Mouse (Mus musculus) liver, postnatal 0 days (tissue): ENCODE results near the gene Spata19. TPM values are rescaled to one million over a fixed set of nuclear protein-coding genes. Genes with fewer than 3 reads are reported as not detected.

ENCODE experiments used
- ATAC-seq: fragments of 200-750 bp; cut with Nextera tagmentation; 2 replicates; pipeline ENCODE4 v1.8.0; 2017; ENCODE audit warnings: mild to moderate bottlenecking, moderate library complexity
- DNase-seq: peaks from one replicate; pipeline ENCODE4 v3.0.0-alpha.2; 2016
- H3K27ac ChIP-seq: fragments of 300-500 bp; sonication (generic); 2 replicates; pipeline ENCODE4 v1.5.1; 2014; ENCODE audit warnings: antibody characterized with exemption, moderate library complexity, mild to moderate bottlenecking, low read depth
- H3K27me3 ChIP-seq: fragments of 300-500 bp; sonication (generic); 2 replicates; pipeline ENCODE4 v1.6.1; 2014; ENCODE audit warnings: low read length, control low read depth, mixed read lengths; ENCODE audit not compliant: insufficient read depth
- H3K36me3 ChIP-seq: fragments of 300-500 bp; sonication (generic); replicated peaks from 2 replicates; pipeline ENCODE4 v1.6.1; 2014; ENCODE audit warnings: mild to moderate bottlenecking, control low read depth, low read length, moderate library complexity, mixed read lengths; ENCODE audit not compliant: insufficient read depth
- H3K4me1 ChIP-seq: fragments of 300-500 bp; sonication (generic); 2 replicates; pipeline ENCODE4 v1.6.1; 2014; ENCODE audit warnings: antibody characterized with exemption, mild to moderate bottlenecking, control low read depth; ENCODE audit not compliant: insufficient read depth
- H3K4me2 ChIP-seq: fragments of 300-500 bp; sonication (generic); 2 replicates; pipeline ENCODE4 v1.6.1; 2014; ENCODE audit warnings: low read depth, mild to moderate bottlenecking, low read length, moderate library complexity, mixed read lengths
- H3K4me3 ChIP-seq: fragments of 300-500 bp; sonication (generic); 2 replicates; pipeline ENCODE4 v1.5.1; 2014; ENCODE audit warnings: low read depth, low read length
- H3K9ac ChIP-seq: fragments of 300-500 bp; sonication (generic); replicated peaks from 2 replicates; pipeline ENCODE4 v1.6.1; 2014; ENCODE audit warnings: mild to moderate bottlenecking, moderate library complexity
- H3K9me3 ChIP-seq: fragments of 300-500 bp; sonication (generic); 2 replicates; pipeline ENCODE4 v1.6.1; 2016; ENCODE audit warnings: mild to moderate bottlenecking, control low read depth, low read length, mixed read lengths
- CTCF ChIP-seq: sonication (generic); IDR thresholded peaks from 2 replicates; pipeline ENCODE4 v1.5.1; 2016; ENCODE audit warnings: antibody characterized with exemption, low read depth
- EP300 ChIP-seq: IDR thresholded peaks from 2 replicates; pipeline ENCODE4 v1.6.1; 2016; ENCODE audit warnings: antibody characterized with exemption, low read depth, mild to moderate bottlenecking
- WGBS: fragments of 180-500 bp; shearing (Covaris S2); extraction: QIAGEN DNeasy Blood & Tissue Kit; methylation state at CpG from one replicate; pipeline ENCODE4 v1.1.7; 2014; ENCODE audit not compliant: insufficient replicate concordance; 5-methylcytosine and 5-hydroxymethylcytosine counted together
- polyA plus RNA-seq: library from polyadenylated mRNA; unstranded; fragments of >200 nt; fragmentation: Nextera tagmentation; extraction: Ambion mirVana; gene quantifications from 2 replicates; pipeline ENCODE4 v1.2.1, GENCODE M21; 2015

Gene Spata19
- polyA plus RNA-seq, 1 experiment from 2014 or later = not detected

GRCm38 (mm10) chr9:27437391-27438061 lies 40.9 kb downstream of the Spata19 start:
- Histone ChIP-seq H3K9me3 (no peaks in the 10 kb centered on the region), H3K4me1 (no peaks in the 10 kb centered on the region), H3K27ac (no peak overlapping the region), H3K4me3 (no peak overlapping the region), H3K27me3 (no peaks in the 10 kb centered on the region), H3K4me2 (no peak overlapping the region), H3K9ac (no peak overlapping the region), H3K36me3 (no peaks in the 10 kb centered on the region)
- ATAC-seq (no peak), DNase-seq (no peak)
- TF ChIP-seq CTCF (no peak), EP300 (no peak)
- WGBS = 61% methylated on average over 7 of the region's 7 CpGs

GRCm38 (mm10) chr9:27449780-27450422 lies 53.3 kb downstream of the Spata19 start:
- no peak for DNase-seq
- TF ChIP-seq CTCF (no peak), EP300 (no peak)
- H3K9ac ChIP-seq = no peak overlapping the region
- H3K4me3 ChIP-seq = no peak overlapping the region
- H3K9me3 ChIP-seq = no peaks in the 10 kb centered on the region
- no peaks in the 10 kb centered on the region for H3K36me3 ChIP-seq
- WGBS = 57% methylated on average over 9 of the region's 9 CpGs
- H3K27ac ChIP-seq = no peak overlapping the region
- ATAC-seq = no peak
- no peaks in the 10 kb centered on the region for H3K27me3 ChIP-seq
- H3K4me1 ChIP-seq = no peaks in the 10 kb centered on the region
- no peak overlapping the region for H3K4me2 ChIP-seq

Other genes with a start within 250 kb of the Spata19 start
- 1.5 and 1.7 TPM in 2 replicates for gene Jam3, start 241.4 kb upstream of the Spata19 start, polyA plus RNA-seq
- 0.01 TPM in 2 replicates for gene Igsf9b, start 97.6 kb upstream of the Spata19 start, polyA plus RNA-seq